Mouse (Mus musculus) neural tube, embryonic 15.5 days (tissue): ENCODE measurements around the gene Lipa. TPM values are rescaled to one million over a fixed set of nuclear protein-coding genes. Genes with fewer than 3 reads are reported as not detected.

Experiments
- ATAC-seq: fragments of 200-750 bp; cut with Nextera tagmentation; 2 replicates; pipeline ENCODE4 v1.8.0; 2017; ENCODE audit warnings: mild to moderate bottlenecking, moderate TSS enrichment, moderate library complexity; ENCODE audit not compliant: low FRiP score
- H3K27ac ChIP-seq: fragments of 300-500 bp; sonication (generic); replicated peaks from 2 replicates; pipeline ENCODE4 v1.5.1; 2015; ENCODE audit warnings: mild to moderate bottlenecking, inconsistent platforms
- H3K27me3 ChIP-seq: fragments of 300-500 bp; sonication (generic); replicated peaks from 2 replicates; pipeline ENCODE4 v1.6.1; 2015; ENCODE audit warnings: inconsistent platforms
- H3K36me3 ChIP-seq: fragments of 300-500 bp; sonication (generic); 2 replicates; pipeline ENCODE4 v1.6.1; 2015; ENCODE audit warnings: inconsistent platforms
- H3K4me1 ChIP-seq: fragments of 300-500 bp; sonication (generic); 2 replicates; pipeline ENCODE4 v1.6.1; 2015; ENCODE audit warnings: inconsistent platforms
- H3K4me2 ChIP-seq: fragments of 300-500 bp; sonication (generic); 2 replicates; pipeline ENCODE4 v1.6.1; 2015; ENCODE audit warnings: inconsistent platforms, mild to moderate bottlenecking, moderate library complexity
- H3K4me3 ChIP-seq: fragments of 300-500 bp; sonication (generic); replicated peaks from 2 replicates; pipeline ENCODE4 v1.5.1; 2015; ENCODE audit warnings: mild to moderate bottlenecking, inconsistent platforms
- H3K9ac ChIP-seq: fragments of 300-500 bp; sonication (generic); replicated peaks from 2 replicates; pipeline ENCODE4 v1.6.1; 2015; ENCODE audit warnings: mild to moderate bottlenecking, inconsistent platforms
- H3K9me3 ChIP-seq: fragments of 300-500 bp; sonication (generic); replicated peaks from 2 replicates; pipeline ENCODE4 v1.6.1; 2016; ENCODE audit warnings: inconsistent platforms
- WGBS: fragments of 180-500 bp; shearing (Covaris S2); methylation state at CpG from one replicate; pipeline ENCODE4 v1.1.7; 2015; ENCODE audit warnings: mixed read lengths; 5-methylcytosine and 5-hydroxymethylcytosine counted together
- polyA plus RNA-seq: library from polyadenylated mRNA; unstranded; fragments of >200 nt; fragmentation: Nextera tagmentation; extraction: Ambion mirVana; gene quantifications from 2 replicates; pipeline ENCODE4 v1.2.1, GENCODE M21; 2015

Lipa gene
- polyA plus RNA-seq = 22.4 and 24.7 TPM in 2 replicates

DNA sequence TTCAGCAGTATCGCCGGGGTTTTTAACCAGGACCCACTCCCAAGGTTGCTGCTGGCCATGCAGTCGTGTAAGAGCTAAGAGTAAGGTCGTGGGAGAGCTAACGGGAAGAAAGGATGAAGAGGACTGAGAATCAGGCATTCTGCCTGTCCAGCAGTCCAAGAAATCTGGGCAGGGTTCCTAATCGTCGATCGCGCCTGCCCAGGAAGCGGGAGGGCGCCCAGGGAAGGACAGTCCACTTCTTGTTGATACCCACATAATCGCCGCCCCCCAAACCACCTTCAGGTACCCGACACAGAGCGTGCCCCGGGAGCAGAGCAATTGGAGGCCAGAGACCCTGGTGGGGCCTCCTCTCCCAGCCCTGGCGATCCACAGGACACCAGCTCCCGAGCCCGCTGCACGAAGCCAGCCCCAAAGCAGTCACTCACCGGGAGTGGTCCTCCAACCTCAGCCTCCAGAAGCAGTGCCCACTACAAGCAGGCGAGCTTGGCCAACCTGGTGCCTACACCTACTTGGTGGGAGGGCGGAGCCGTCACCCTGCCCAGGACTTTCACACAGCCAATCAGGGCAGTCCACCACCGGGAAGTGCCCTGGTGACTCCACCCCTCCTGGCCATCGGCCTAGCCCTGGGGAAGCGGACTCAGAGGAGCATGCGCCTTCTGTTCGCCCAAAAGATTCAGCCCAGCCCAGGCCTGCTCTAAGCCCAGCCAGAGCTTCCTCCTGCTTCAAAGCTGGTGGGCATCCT lies at the start of gene Lipa:
Gene Lipa (minus strand): TSS at position 534 of the 742 bp plus-strand sequence.
- Histone ChIP-seq H3K27ac (peak within 1 kb of the TSS; percentile 75), H3K4me3 (peak within 1 kb of the TSS; percentile 76), H3K36me3 (no peaks in the 10 kb centered on the region; the same call in 1 of the 2 replicates), H3K9ac (peak within 1 kb of the TSS; percentile 72), H3K4me1 (peaks cover 8% of the 10 kb centered on the region), H3K9me3 (no peaks in the 10 kb centered on the region), H3K27me3 (no peaks in the 10 kb centered on the region), H3K4me2 (peak within 1 kb of the TSS; percentile 87)
- peak; percentile 100 for ATAC-seq
- WGBS = under 1% methylated on average over 29 of the region's 29 CpGs

DNA sequence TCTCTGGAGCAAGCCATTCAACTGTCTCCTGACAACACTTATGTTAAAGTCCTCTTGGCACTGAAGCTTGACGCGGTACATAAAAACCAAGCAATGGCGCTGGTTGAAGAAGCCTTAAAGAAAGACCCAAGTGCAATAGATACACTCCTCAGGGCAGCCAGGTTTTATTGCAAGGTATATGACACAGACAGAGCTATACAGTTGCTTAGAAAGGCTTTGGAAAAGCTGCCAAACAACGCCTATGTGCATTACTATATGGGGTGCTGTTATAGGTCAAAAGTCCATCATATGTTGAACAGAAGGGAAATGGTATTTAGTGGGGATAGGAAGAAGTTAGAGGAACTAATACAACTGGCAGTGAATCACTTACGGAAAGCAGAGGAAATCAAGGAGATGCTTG lies 46.4 kb upstream of the Lipa start:
- ATAC-seq = no peak
- WGBS = 94% methylated on average over 5 of the region's 5 CpGs
- H3K9me3 ChIP-seq = no peaks in the 10 kb centered on the region
- H3K9ac ChIP-seq = no peak overlapping the region
- H3K36me3 ChIP-seq = no peaks in the 10 kb centered on the region
- no peak overlapping the region for H3K4me3 ChIP-seq
- H3K27me3 ChIP-seq = no peaks in the 10 kb centered on the region
- H3K27ac ChIP-seq = no peak overlapping the region
- H3K4me2 ChIP-seq = no peak overlapping the region
- peaks cover 9% of the 10 kb centered on the region; the same call in 1 of the 2 replicates for H3K4me1 ChIP-seq

DNA sequence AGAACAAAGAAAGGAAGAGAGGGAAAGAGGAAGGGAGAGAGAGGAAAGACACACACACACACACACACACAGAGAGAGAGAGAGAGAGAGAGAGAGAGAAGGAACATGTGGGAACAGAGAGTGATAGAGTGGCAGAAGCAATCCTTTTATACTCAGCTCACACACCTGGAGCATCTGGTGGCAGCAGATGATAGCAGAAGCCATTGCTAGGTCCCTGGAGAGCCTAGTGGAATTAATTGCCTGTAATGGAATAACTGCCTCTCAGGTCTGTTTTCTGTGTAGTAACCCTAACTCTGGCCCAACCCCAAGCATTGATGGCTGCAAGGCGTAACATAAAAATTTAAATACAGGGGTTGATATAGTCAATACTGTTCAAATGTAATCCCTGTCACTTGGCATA lies 43.8 kb upstream of the Lipa start:
- H3K4me3 ChIP-seq = no peak overlapping the region
- H3K27ac ChIP-seq = no peak overlapping the region
- H3K27me3 ChIP-seq = no peaks in the 10 kb centered on the region
- no peaks in the 10 kb centered on the region for H3K9me3 ChIP-seq
- no peak for ATAC-seq
- H3K4me1 ChIP-seq = peaks cover 9% of the 10 kb centered on the region; the same call in 1 of the 2 replicates
- H3K9ac ChIP-seq = no peak overlapping the region
- WGBS = 64% methylated on average over 1 of the region's 1 CpGs
- no peaks in the 10 kb centered on the region for H3K36me3 ChIP-seq
- H3K4me2 ChIP-seq = no peak overlapping the region

DNA sequence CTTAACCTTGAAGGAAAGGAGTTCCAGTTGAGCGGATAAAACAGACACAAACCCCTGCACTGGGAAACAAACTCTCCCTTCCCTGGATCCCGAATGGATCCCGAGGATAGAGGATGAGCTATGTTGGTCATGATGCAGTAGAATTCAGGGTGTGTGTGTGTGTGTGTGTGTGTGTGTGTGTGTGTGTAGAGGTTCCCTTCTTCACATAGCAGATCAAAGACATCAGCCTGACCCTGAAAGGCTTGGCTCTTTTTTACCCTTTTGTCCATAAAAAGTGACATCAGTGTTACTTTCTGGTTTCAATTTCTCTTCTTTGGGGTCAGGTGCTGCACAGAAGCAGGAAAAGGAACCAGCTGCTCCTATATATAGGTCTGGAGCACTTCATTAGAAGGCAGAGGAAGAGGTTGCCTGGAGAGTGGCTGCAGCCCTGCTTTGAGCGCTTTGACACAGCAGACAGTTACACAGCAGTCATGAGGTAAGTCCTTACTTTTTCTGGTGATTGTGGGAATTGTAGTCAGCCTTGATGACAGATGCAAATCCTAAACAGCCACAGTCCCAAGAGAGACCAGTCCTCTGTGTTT lies 42.7 kb upstream of the Lipa start:
- Histone ChIP-seq H3K36me3 (no peaks in the 10 kb centered on the region), H3K27ac (no peak overlapping the region), H3K9ac (no peak overlapping the region), H3K4me3 (no peak overlapping the region), H3K9me3 (no peaks in the 10 kb centered on the region), H3K4me1 (peaks cover 9% of the 10 kb centered on the region; the same call in 1 of the 2 replicates), H3K4me2 (no peak overlapping the region), H3K27me3 (no peaks in the 10 kb centered on the region)
- 83% methylated on average over 4 of the region's 4 CpGs for WGBS
- no peak for ATAC-seq

DNA sequence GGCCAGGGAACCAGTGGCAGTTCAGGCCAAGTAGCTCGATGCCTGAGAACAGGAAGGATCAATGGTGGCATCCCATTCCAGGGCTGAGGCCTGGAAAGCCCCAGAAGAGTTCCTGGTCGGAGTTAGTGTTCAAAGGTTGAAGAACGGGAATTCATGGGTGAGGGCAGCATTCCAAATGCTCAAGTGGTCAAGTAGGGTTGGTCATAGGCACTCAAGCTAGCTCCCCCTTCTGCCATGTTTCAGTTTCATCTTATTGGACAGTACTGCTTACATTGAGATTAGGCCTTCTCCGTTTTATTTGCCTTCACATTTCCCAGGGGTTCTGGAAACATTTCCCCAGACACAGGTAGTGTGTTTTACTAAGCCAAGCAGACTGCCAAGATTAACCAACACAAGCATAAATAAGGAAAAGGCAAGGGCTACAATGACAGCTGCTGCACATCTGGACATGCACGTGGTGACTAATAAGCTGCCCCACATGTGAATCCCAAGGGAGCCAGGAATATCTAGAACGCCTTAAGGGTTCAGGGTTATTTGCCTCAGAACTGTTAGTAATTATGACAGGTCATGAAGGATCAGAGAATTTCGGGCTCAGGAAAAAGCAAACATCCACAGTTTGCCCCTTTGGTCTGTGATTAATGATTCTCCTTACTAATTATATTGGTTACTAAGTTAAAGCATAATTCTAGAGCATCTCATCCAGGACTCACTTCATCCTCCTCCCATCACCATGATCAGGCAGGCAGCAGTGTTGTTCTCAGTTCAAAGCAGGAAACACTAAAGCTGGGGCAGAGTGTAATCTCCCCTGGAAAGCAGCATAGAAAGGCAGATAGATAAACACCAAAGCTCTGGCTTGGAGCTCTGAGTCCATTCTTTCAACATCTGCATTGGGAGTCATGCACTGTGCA lies 42.0 kb upstream of the Lipa start:
- 71% methylated on average over 7 of the region's 7 CpGs for WGBS
- Histone ChIP-seq H3K4me2 (no peak overlapping the region), H3K4me3 (no peak overlapping the region), H3K27ac (no peak overlapping the region), H3K9ac (no peak overlapping the region), H3K36me3 (no peaks in the 10 kb centered on the region), H3K27me3 (no peaks in the 10 kb centered on the region), H3K9me3 (no peaks in the 10 kb centered on the region), H3K4me1 (peaks cover 9% of the 10 kb centered on the region; the same call in 1 of the 2 replicates)
- ATAC-seq = no peak

DNA sequence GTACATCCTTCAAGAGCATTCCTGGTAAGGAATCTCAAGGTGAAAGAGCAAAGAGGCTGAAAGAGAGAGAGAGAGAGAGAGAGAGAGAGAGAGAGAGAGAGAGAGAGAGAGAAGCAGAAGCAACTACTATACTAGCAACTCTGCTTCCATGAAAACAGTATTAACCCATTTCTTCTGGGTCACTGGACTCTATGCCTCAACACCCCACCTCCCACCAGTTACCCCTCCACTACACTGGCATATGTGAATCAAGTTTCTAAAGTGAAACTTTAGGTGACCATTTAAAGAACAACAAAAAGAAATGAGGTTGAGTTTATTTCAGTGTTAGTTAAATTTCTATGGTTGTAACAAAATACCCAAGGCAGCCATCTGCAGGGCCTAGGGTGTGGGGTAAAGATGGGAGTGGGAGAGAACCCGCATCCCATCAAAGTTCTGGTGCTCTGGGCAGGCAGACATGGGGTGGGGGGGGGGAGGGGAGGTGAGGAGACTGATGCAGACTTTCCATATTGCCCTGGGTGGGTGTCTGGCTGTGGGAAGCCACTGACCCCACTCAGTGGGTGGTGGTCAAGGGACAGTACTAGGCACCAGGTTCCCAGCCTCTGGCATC lies 39.0 kb upstream of the Lipa start:
- Histone ChIP-seq H3K4me1 (peaks cover 8% of the 10 kb centered on the region; the same call in 1 of the 2 replicates), H3K4me2 (no peak overlapping the region), H3K36me3 (no peaks in the 10 kb centered on the region), H3K4me3 (no peak overlapping the region), H3K9me3 (no peaks in the 10 kb centered on the region), H3K27ac (no peak overlapping the region), H3K27me3 (no peaks in the 10 kb centered on the region), H3K9ac (no peak overlapping the region)
- no peak for ATAC-seq
- WGBS = 100% methylated on average over 1 of the region's 1 CpGs

DNA sequence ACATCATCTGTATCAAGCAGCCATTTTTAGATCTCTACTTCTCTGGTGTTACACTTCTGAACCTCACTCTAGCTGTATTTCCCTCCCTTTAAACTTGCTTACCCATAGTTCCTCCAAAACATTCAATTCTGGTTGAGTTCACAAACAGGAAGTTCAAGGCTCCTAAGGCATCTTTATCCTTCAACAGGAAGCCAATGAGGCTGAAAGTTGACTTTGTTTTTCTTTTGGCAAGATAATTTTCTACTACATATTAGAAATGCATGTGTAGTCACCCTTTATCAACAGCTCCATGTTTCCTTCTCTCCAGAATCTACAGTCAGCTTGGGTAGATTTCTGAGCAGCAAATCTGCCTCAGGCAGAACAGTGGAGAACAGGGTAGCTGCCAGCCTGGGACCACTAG lies 35.3 kb upstream of the Lipa start:
- Histone ChIP-seq H3K27me3 (no peaks in the 10 kb centered on the region), H3K9ac (no peak overlapping the region), H3K9me3 (no peaks in the 10 kb centered on the region), H3K4me2 (no peak overlapping the region), H3K36me3 (no peaks in the 10 kb centered on the region), H3K4me3 (no peak overlapping the region), H3K27ac (no peak overlapping the region), H3K4me1 (no peaks in the 10 kb centered on the region)
- ATAC-seq = no peak

DNA sequence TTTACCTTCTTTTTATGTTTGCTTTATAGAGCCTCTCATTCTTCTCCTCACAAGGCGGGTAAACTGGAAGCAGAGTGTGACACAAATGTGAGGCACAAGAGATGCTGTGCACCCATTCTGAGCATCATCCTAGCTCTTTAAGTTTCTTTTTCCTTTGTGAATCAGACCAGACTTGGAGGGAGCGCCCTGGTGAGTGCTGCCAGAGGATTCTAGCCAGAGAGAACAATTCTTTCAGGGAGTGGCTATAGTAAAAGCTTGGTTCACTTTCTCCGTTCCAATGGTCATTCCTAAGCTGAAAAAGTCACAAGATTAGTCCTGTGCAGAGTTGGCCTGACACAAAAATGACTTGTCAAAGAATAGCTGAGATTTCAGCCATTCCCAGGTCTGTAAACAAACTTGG lies 29.3 kb upstream of the Lipa start:
- no peaks in the 10 kb centered on the region for H3K36me3 ChIP-seq
- ATAC-seq = no peak
- no peaks in the 10 kb centered on the region for H3K27me3 ChIP-seq
- no peaks in the 10 kb centered on the region for H3K9me3 ChIP-seq
- 0 out of 2 replicates have a peak, but pooled peaks cover 3% of the 10 kb centered on the region for H3K4me1 ChIP-seq
- no peak overlapping the region for H3K9ac ChIP-seq
- 82% methylated on average over 3 of the region's 3 CpGs for WGBS
- no peak overlapping the region for H3K4me2 ChIP-seq
- H3K4me3 ChIP-seq = no peak overlapping the region
- no peak overlapping the region for H3K27ac ChIP-seq

DNA sequence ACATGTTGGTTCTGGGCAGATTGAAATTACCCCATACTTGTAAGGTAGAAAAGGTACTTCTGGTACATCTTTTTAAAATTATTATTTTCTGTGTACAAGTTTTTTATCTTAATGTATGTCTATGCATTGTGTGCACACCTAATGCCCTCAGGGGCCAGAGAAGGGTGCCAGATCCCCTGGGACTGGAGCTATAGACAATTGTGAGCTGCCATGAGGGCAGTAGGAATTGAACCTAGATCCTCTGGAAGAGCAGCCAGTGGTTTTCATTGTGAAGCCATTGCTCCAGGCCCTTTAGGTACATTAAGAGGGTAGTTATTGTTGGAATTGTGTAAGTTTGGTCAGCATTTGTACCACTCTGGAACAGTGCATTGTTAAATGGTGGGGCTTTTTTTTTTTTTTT lies 26.8 kb upstream of the Lipa start:
- Histone ChIP-seq H3K9ac (no peak overlapping the region), H3K36me3 (no peaks in the 10 kb centered on the region), H3K4me1 (peaks cover 12% of the 10 kb centered on the region; the same call in 1 of the 2 replicates), H3K4me3 (no peak overlapping the region), H3K27ac (no peak overlapping the region), H3K9me3 (no peaks in the 10 kb centered on the region), H3K4me2 (no peak overlapping the region), H3K27me3 (no peaks in the 10 kb centered on the region)
- ATAC-seq = no peak

DNA sequence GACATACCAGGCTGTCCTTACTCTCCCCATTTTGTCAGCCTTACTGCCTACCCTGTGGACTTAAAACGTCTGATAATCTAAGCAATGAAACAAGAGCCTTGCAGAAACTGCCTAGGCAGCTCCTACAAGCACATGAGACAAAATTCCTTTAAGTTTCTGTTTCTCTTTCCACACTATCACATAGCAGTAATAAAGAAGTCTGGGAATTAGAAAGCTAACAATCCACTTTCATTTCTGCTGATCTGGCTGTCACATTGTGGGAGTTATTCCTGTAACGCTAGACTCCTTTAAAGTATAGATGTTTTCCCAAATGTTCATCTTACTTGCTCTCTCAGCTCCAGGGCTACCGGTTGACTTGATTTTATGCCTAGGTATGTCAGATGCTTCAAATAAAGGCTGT lies 26.2 kb upstream of the Lipa start:
- H3K27me3 ChIP-seq = no peaks in the 10 kb centered on the region
- ATAC-seq = no peak
- no peak overlapping the region for H3K4me3 ChIP-seq
- no peak overlapping the region for H3K4me2 ChIP-seq
- peaks cover 12% of the 10 kb centered on the region; the same call in 1 of the 2 replicates for H3K4me1 ChIP-seq
- no peak overlapping the region for H3K27ac ChIP-seq
- H3K9me3 ChIP-seq = no peaks in the 10 kb centered on the region
- no peaks in the 10 kb centered on the region for H3K36me3 ChIP-seq
- no peak overlapping the region for H3K9ac ChIP-seq
- 79% methylated on average over 3 of the region's 3 CpGs for WGBS

DNA sequence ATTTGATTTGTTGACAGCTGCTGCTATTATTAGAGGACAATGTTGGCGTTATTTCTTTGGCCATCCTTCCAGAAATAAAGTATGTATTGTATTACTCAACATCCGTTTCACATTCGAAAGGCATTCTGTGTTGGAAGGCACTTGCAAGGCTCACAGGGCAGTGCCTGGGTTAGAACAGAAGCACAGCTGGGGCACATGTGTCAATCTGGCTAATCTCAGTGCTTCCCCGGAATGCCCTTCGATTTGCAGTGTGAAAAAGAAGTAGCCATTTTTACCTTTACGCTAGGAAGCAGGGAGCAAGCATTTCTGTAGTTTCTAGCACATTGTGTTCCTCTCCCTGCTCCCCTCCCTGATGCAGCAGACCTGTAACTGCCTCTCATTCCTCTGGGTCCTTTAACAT lies 25.7 kb upstream of the Lipa start:
- no peak overlapping the region for H3K4me3 ChIP-seq
- peaks cover 12% of the 10 kb centered on the region; the same call in 1 of the 2 replicates for H3K4me1 ChIP-seq
- no peaks in the 10 kb centered on the region for H3K27me3 ChIP-seq
- no peaks in the 10 kb centered on the region for H3K36me3 ChIP-seq
- WGBS = 79% methylated on average over 6 of the region's 6 CpGs
- H3K9ac ChIP-seq = no peak overlapping the region
- H3K4me2 ChIP-seq = no peak overlapping the region
- no peak overlapping the region for H3K27ac ChIP-seq
- H3K9me3 ChIP-seq = no peaks in the 10 kb centered on the region
- no peak for ATAC-seq
